Mouse (Mus musculus) cerebellum, postnatal 36 days (tissue): ENCODE measurements around the gene Gm7030.
"Not testable (repeated sequence)": the region's sequence is repeated elsewhere in the genome, so short reads cannot be mapped to it uniquely, and the experiment has no call there.

ENCODE experiments used
- DNase-seq, 2 experiments: peaks; one replicate each; pipeline ENCODE4 v3.0.0; 2021 to 2022; ENCODE audit warnings: mixed read lengths in 2 of 2

Gene Gm7030

DNA sequence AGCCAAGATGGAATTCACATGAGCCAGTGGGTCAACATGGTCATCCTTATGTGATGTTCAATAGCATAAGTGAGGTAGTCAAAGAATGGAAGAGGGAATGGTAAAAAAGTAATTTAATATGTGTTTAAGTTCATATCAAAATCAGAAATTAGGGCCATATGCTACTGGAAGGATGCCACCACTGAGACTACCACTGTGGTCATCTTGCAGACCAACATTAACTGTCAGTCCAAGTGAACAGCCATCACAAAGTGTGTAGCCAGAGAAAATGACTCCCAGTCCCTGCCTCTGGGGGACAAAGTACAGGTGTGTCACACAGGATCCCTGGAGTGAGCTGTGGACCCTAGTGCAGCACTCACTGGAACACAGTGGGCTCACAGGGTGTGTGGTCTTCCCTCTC lies 47.3 kb downstream of the Gm7030 start:
- DNase-seq: not testable (repeated sequence)

DNA sequence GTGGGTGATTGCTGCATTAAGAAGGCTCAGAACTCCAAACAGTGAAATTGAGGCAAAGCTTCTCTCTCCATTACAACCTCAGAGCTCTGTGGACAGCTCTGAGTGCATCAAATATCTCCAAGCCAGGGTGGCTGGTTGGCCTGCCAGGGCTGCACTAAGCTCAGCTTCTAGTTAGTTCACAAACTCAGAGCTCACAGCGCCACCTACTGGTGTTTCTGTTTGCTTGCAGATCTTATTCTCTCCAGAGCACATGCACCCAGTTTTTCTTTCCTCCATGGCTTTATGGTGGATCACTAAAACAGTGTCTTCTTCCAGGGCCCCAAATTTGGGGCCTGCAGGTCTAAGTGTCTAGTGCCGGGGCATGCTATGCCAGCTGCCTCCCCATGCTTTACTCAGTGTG lies 68.4 kb downstream of the Gm7030 start:
- DNase-seq: peak; percentile 74
